Mouse (Mus musculus): ENCODE data around the gene Slc30a7. TPM values are rescaled to one million over a fixed set of nuclear protein-coding genes. Genes with fewer than 3 reads are reported as not detected.

Gene Slc30a7
- total RNA-seq, 2 experiments from 2014 or later: 37.5 to 45.8 TPM

- no peak for DNase-seq
- intact Hi-C loops (cut with DNase I): loop anchor here (10.0 kb wide), 1 partner anchor 228 kb away; no protein-coding TSS in a partner anchor
Observed at GRCm38 (mm10) chr3:115893166-115893565, 114.0 kb downstream of the Slc30a7 start.

GRCm38 (mm10) chr3:115892341-115892740 lies 114.9 kb downstream of the Slc30a7 start:
- intact Hi-C loops (cut with DNase I): loop anchor here (10.0 kb wide), 1 partner anchor 228 kb away; no protein-coding TSS in a partner anchor
- DNase-seq: no peak

Small RNAs within 50 kb of the gene (microRNA-seq; reads per million reads assigned to microRNA genes)
- gene Mir669n: not detected

Other genes with a start within 250 kb of the Slc30a7 start
- 10 to 100 TPM; 17.2 to 19.0 TPM for gene Dph5, start 119.6 kb downstream of the Slc30a7 start, total RNA-seq (2021)
- gene Extl2, start 56 bp upstream of the Slc30a7 start, total RNA-seq (2021): 10 to 100 TPM; 31.9 to 35.2 TPM
- gene Vcam1, start 122.3 kb upstream of the Slc30a7 start, total RNA-seq (2021): 10 to 100 TPM; 27.9 to 29.8 TPM
- 10 to 100 TPM; 27.9 to 31.8 TPM for gene Gpr88, start 246.1 kb upstream of the Slc30a7 start, total RNA-seq (2021)